Mouse (Mus musculus) MEL (cell line): Measurements from ENCODE around the gene Gabarapl2. TPM values are rescaled to one million over a fixed set of nuclear protein-coding genes. Genes with fewer than 3 reads are reported as not detected.

ENCODE experiments used
- DNase-seq: peaks from one replicate; pipeline ENCODE4 v3.0.0; 2011; ENCODE audit warnings: low read depth, low spot score
- H3K27ac ChIP-seq: 2 replicates; pipeline ENCODE4 v1.5.1; 2012; ENCODE audit warnings: low read depth, mild to moderate bottlenecking, control low read depth, low read length, moderate library complexity; ENCODE audit not compliant: control insufficient read depth
- H3K27me3 ChIP-seq, 2 experiments: fragments of 150-350 bp in 1 of 2; sonication (generic) in 1 of 2; 2 replicates each; pipeline ENCODE4 v1.6.1; 2012; ENCODE audit warnings: low read length in 2 of 2, mild to moderate bottlenecking in 2 of 2, improper control_type of control experiment in 1 of 2, moderate library complexity in 1 of 2; ENCODE audit not compliant: insufficient read depth in 2 of 2, control insufficient read depth in 1 of 2
- H3K36me3 ChIP-seq, 2 experiments: 2 replicates each; pipeline ENCODE4 v1.6.1; 2012 to 2014; ENCODE audit warnings: low read length in 2 of 2, improper control_type of control experiment in 1 of 2, inconsistent platforms in 1 of 2, mild to moderate bottlenecking in 1 of 2; ENCODE audit not compliant: insufficient read depth in 2 of 2, control insufficient read depth in 1 of 2
- H3K4me1 ChIP-seq, 2 experiments: fragments of 150-350 bp in 1 of 2; sonication (generic) in 1 of 2; 2 replicates each; pipeline ENCODE4 v1.6.1; 2012; ENCODE audit warnings: low read length in 2 of 2, improper control_type of control experiment in 1 of 2, mild to moderate bottlenecking in 1 of 2; ENCODE audit not compliant: insufficient read depth in 2 of 2, control insufficient read depth in 1 of 2
- H3K4me3 ChIP-seq, 2 experiments: fragments of 150-350 bp in 1 of 2; sonication (generic) in 1 of 2; 2 replicates each; pipeline ENCODE4 v1.5.1; 2012; ENCODE audit warnings: low read depth in 2 of 2, low read length in 2 of 2, mild to moderate bottlenecking in 2 of 2, moderate library complexity in 2 of 2, control low read depth in 1 of 2, improper control_type of control experiment in 1 of 2; ENCODE audit not compliant: control insufficient read depth in 1 of 2, insufficient read depth in 1 of 2
- H3K79me2 ChIP-seq: 2 replicates; pipeline ENCODE4 v1.6.1; 2012; ENCODE audit warnings: mild to moderate bottlenecking, low read length, moderate library complexity; ENCODE audit not compliant: control insufficient read depth, poor library complexity, insufficient read depth
- H3K9ac ChIP-seq: 2 replicates; pipeline ENCODE4 v1.6.1; 2012; ENCODE audit warnings: low read depth, mild to moderate bottlenecking, control low read depth, low read length, moderate library complexity; ENCODE audit not compliant: control insufficient read depth, poor library complexity, severe bottlenecking
- H3K9me3 ChIP-seq: fragments of 150-350 bp; sonication (generic); replicated peaks from 2 replicates; pipeline ENCODE4 v1.6.1; 2012; ENCODE audit warnings: mild to moderate bottlenecking, low read length, improper control_type of control experiment, moderate library complexity; ENCODE audit not compliant: insufficient read depth
- E2F4 ChIP-seq: IDR thresholded peaks from 2 replicates; pipeline ENCODE4 v1.6.1; 2011; ENCODE audit warnings: low read depth, low read length, improper control_type of control experiment, borderline replicate concordance
- ETS1 ChIP-seq: IDR thresholded peaks from 2 replicates; pipeline ENCODE4 v1.6.1; 2012; ENCODE audit warnings: low read depth, mild to moderate bottlenecking, inconsistent platforms, low read length, improper control_type of control experiment, moderate library complexity
- GABPA ChIP-seq: IDR thresholded peaks from 2 replicates; pipeline ENCODE4 v1.6.1; 2012; ENCODE audit warnings: low read depth, mild to moderate bottlenecking, inconsistent platforms, low read length, improper control_type of control experiment, moderate library complexity
- JUND ChIP-seq: IDR thresholded peaks from 2 replicates; pipeline ENCODE4 v1.6.1; 2011; ENCODE audit warnings: low read depth, mild to moderate bottlenecking, improper control_type of control experiment, low read length
- KAT2A ChIP-seq: conservative IDR thresholded peaks from 2 replicates; pipeline ENCODE4 v1.6.1; 2012; ENCODE audit warnings: low read depth, low read length, improper control_type of control experiment, inconsistent platforms
- MAX ChIP-seq: IDR thresholded peaks from 2 replicates; pipeline ENCODE4 v1.6.1; 2011; ENCODE audit warnings: low read length, improper control_type of control experiment
- MXI1 ChIP-seq: IDR thresholded peaks from 2 replicates; pipeline ENCODE4 v1.6.1; 2011; ENCODE audit warnings: mild to moderate bottlenecking, low read depth, low read length, improper control_type of control experiment
- NRF1 ChIP-seq: IDR thresholded peaks from 2 replicates; pipeline ENCODE4 v1.6.1; 2014; ENCODE audit warnings: low read depth, mild to moderate bottlenecking, inconsistent platforms, low read length, improper control_type of control experiment, moderate library complexity; ENCODE audit not compliant: poor library complexity, insufficient read depth, severe bottlenecking
- SIN3A ChIP-seq: IDR thresholded peaks from 2 replicates; pipeline ENCODE4 v1.6.1; 2012; ENCODE audit warnings: low read length, improper control_type of control experiment, inconsistent platforms
- USF2 ChIP-seq, 2 experiments: IDR thresholded peaks; 2 replicates each; pipeline ENCODE4 v1.6.1; 2011 to 2012; ENCODE audit warnings: improper control_type of control experiment in 2 of 2, low read length in 2 of 2, borderline replicate concordance in 1 of 2, inconsistent platforms in 1 of 2, low read depth in 1 of 2, mild to moderate bottlenecking in 1 of 2; ENCODE audit not compliant: insufficient read depth in 1 of 2
- polyA plus RNA-seq, 2 experiments: library from polyadenylated mRNA; stranded (reverse) in 1 of 2; unstranded in 1 of 2; fragments of >175 nt in 1 of 2; fragments of >200 nt in 1 of 2; gene quantifications; 2 replicates each; pipeline versions ENCODE4 v1.2.1 to v1.2.4; 2012; ENCODE audit warnings: low replicate concordance in 2 of 2, low read depth in 1 of 2; ENCODE audit not compliant: insufficient read length in 2 of 2, insufficient read depth in 1 of 2, missing spikeins in 1 of 2
- total RNA-seq: library from RNA; depleted of rRNA; stranded (reverse); fragments of 300-350 nt; gene quantifications from 2 replicates; pipeline ENCODE4 v1.2.3, GENCODE M21; 2012

Gabarapl2 gene
- total and polyA plus RNA-seq, 3 experiments: 18.4 to 22.5 TPM; not detected in 1

GRCm38 (mm10) chr8:111909621-111910450, 30.7 kb upstream of the Gabarapl2 start, which contains the start of gene Chst5:
Chst5 (minus strand) TSS chr8:111910447.
- Histone ChIP-seq H3K27ac (no peak within 1 kb of the TSS), H3K4me1 (no peaks in the 10 kb centered on the region), H3K9me3 (no peaks in the 10 kb centered on the region), H3K9ac (no peak within 1 kb of the TSS), H3K4me3 (no peak within 1 kb of the TSS), H3K79me2 (no peaks in the 10 kb centered on the region), H3K27me3 (no peaks in the 10 kb centered on the region), H3K36me3 (no peaks in the 10 kb centered on the region)
- DNase-seq: no peak
- TF ChIP-seq USF2 (IDR thresholded peaks at IDR 0.05; ENCODE audit: borderline replicate concordance in 1 of 2, insufficient read depth in 1 of 2, low read depth in 1 of 2, low read length in 2 of 2) (no peak), MXI1 (no peak)
- TF ChIP-seq, all 39 proteins: peak for 0

- Histone ChIP-seq H3K9ac (no peak overlapping the region), H3K79me2 (no peaks in the 10 kb centered on the region), H3K27me3 (no peaks in the 10 kb centered on the region), H3K4me1 (no peaks in the 10 kb centered on the region), H3K4me3 (no peak overlapping the region), H3K9me3 (no peaks in the 10 kb centered on the region), H3K27ac (no peak overlapping the region), H3K36me3 (no peaks in the 10 kb centered on the region)
- no peak for DNase-seq
- no peak for TF ChIP-seq SIN3A
Measured at GRCm38 (mm10) chr8:111911572-111911971, 28.9 kb upstream of the Gabarapl2 start.

GRCm38 (mm10) chr8:111912860-111913432, 27.6 kb upstream of the Gabarapl2 start:
- Histone ChIP-seq H3K9ac (no peak overlapping the region), H3K9me3 (no peaks in the 10 kb centered on the region), H3K4me1 (no peaks in the 10 kb centered on the region), H3K27me3 (no peaks in the 10 kb centered on the region), H3K36me3 (no peaks in the 10 kb centered on the region), H3K4me3 (no peak overlapping the region), H3K27ac (no peak overlapping the region), H3K79me2 (no peaks in the 10 kb centered on the region)
- no peak for DNase-seq
- no peak for TF ChIP-seq ETS1
- TF ChIP-seq GABPA: no peak
- TF ChIP-seq E2F4: no peak
- TF ChIP-seq JUND: no peak
- TF ChIP-seq NRF1: no peak
- no peak for TF ChIP-seq MAX
- TF ChIP-seq KAT2A: no peak
